Mouse (Mus musculus): ENCODE measurements around the gene Dok5. TPM values are rescaled to one million over a fixed set of nuclear protein-coding genes. Genes with fewer than 3 reads are reported as not detected.

The Dok5 gene
- polyA plus RNA-seq, 1 experiment from 2014 or later = 59.1 TPM

DNA sequence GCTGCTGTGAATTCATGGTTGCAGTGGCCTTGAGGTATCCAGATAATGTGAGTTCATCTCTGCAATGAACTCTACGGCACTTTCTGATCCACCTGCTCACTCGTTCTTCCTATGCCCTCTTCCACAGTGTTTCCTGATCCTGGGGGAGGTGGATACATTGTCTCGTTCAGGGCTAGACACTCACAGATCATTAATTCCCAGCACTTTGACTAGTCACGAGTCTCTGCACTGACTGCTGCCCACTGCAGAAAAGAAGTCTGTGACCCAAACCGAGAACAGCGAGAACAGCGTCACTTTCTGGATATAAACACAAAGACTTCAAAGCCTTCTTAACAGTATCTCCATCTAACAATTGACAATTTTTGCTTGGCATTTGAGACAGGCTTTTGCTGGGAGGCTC, 125.9 kb downstream of the Dok5 start:
- Histone ChIP-seq H3K27me3 (ENCODE audit: control insufficient read depth, insufficient read depth, low read length) (no peaks in the 10 kb centered on the region), H3K27ac (no peak overlapping the region), H3K9me3 (ENCODE audit: control insufficient read depth, low read length) (no peaks in the 10 kb centered on the region), H3K36me3 (replicated peaks; ENCODE audit: control insufficient read depth, insufficient read depth) (no peaks in the 10 kb centered on the region), H3K9ac (no peak overlapping the region), H3K4me1 (replicated peaks; ENCODE audit: control insufficient read depth, insufficient read depth, low read length) (peaks cover 9% of the 10 kb centered on the region), H3K4me3 (replicated peaks; ENCODE audit: low read length) (no peak overlapping the region), H3K4me2 (replicated peaks) (no peak overlapping the region)
- 58% methylated on average over 7 of the region's 7 CpGs for WGBS
- ATAC-seq (ENCODE audit: low FRiP score) (no peak), DNase-seq (ENCODE audit: low spot score) (no peak)

DNA sequence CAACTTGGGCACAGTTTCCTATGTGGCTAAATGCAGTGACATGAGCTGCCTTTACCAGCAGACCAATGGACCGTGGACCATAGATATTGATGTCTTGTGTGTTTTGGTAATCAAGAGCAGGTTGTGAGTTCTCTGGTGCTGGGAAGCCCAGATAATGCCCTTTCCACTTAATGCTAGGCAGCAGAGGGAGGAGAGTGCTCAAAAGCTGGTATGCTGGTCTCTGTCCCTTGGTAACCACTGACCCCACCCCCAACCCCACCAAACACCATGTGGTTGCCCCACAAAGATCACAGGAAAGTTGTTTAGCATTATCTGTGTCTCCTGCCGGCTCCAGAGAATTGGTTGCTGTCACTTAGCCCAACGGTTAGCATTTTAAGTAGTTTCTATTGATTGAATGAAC, 127.0 kb downstream of the Dok5 start:
- no peak overlapping the region for H3K4me3 ChIP-seq (replicated peaks; ENCODE audit: low read length)
- H3K9me3 ChIP-seq (ENCODE audit: control insufficient read depth, low read length) = no peaks in the 10 kb centered on the region
- no peaks in the 10 kb centered on the region for H3K36me3 ChIP-seq (replicated peaks; ENCODE audit: control insufficient read depth, insufficient read depth)
- peaks cover 9% of the 10 kb centered on the region for H3K4me1 ChIP-seq (replicated peaks; ENCODE audit: control insufficient read depth, insufficient read depth, low read length)
- no peak for ATAC-seq (ENCODE audit: low FRiP score)
- no peak overlapping the region for H3K27ac ChIP-seq
- 23% methylated on average over 3 of the region's 3 CpGs for WGBS
- no peak overlapping the region for H3K4me2 ChIP-seq (replicated peaks)
- H3K9ac ChIP-seq = no peak overlapping the region
- no peak for DNase-seq (ENCODE audit: low spot score)
- no peaks in the 10 kb centered on the region for H3K27me3 ChIP-seq (ENCODE audit: control insufficient read depth, insufficient read depth, low read length)

DNA sequence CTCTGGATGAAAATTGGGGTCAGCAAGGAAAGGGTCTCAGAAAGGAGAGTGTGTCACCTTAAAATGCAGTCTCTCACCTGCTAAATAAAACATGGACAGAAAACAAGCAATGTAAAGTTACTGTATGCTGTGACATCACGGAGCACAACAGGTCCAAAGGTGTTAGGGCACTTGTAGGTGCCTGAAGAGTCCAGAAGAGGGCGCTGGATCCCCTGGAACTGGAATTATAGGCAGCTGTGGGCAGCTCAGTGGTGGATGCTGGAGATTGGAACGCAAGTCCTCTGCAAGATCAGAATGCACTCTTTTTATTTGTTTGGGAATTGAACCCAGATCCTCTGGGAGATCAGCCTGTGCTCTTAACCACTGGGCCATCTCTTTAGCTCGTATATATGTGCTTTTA, 129.0 kb downstream of the Dok5 start:
- WGBS = 64% methylated on average over 4 of the region's 4 CpGs
- no peak overlapping the region for H3K4me3 ChIP-seq (replicated peaks; ENCODE audit: low read length)
- ATAC-seq (ENCODE audit: low FRiP score) (no peak), DNase-seq (ENCODE audit: low spot score) (no peak)
- no peak overlapping the region for H3K27ac ChIP-seq
- H3K4me1 ChIP-seq (replicated peaks; ENCODE audit: control insufficient read depth, insufficient read depth, low read length) = peaks cover 6% of the 10 kb centered on the region
- H3K27me3 ChIP-seq (ENCODE audit: control insufficient read depth, insufficient read depth, low read length) = no peaks in the 10 kb centered on the region
- H3K4me2 ChIP-seq (replicated peaks) = no peak overlapping the region
- no peaks in the 10 kb centered on the region for H3K36me3 ChIP-seq (replicated peaks; ENCODE audit: control insufficient read depth, insufficient read depth)
- no peak overlapping the region for H3K9ac ChIP-seq
- H3K9me3 ChIP-seq (ENCODE audit: control insufficient read depth, low read length) = no peaks in the 10 kb centered on the region

DNA sequence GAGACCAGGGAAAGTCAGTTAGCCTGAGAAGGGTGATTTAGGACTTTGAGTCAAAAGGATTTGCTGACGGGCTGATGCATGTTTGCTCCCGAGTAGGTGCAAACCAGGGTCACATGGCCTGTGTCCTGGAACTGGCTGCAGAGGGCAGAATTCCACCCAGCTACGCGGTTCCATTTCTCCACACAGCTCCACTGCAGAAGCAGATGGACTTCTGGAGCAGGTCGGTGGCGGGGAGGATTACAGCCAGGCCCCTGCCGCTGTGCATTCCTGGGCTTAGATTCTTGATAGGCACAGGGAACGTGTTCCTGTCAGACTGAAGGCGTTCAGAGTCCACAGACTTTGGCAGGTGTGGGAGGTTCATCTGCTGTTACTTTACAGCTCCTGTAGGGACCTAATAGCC, 131.2 kb downstream of the Dok5 start:
- ATAC-seq (ENCODE audit: low FRiP score) = no peak
- Histone ChIP-seq H3K4me1 (replicated peaks; ENCODE audit: control insufficient read depth, insufficient read depth, low read length) (peaks cover 6% of the 10 kb centered on the region; the same call in 1 of the 2 replicates), H3K9me3 (ENCODE audit: control insufficient read depth, low read length) (no peaks in the 10 kb centered on the region), H3K27me3 (ENCODE audit: control insufficient read depth, insufficient read depth, low read length) (no peaks in the 10 kb centered on the region), H3K36me3 (replicated peaks; ENCODE audit: control insufficient read depth, insufficient read depth) (no peaks in the 10 kb centered on the region), H3K4me3 (replicated peaks; ENCODE audit: low read length) (no peak overlapping the region), H3K9ac (no peak overlapping the region), H3K27ac (no peak overlapping the region), H3K4me2 (replicated peaks) (no peak overlapping the region)
- no peak for DNase-seq (ENCODE audit: low spot score)
- WGBS = 78% methylated on average over 9 of the region's 9 CpGs

DNA sequence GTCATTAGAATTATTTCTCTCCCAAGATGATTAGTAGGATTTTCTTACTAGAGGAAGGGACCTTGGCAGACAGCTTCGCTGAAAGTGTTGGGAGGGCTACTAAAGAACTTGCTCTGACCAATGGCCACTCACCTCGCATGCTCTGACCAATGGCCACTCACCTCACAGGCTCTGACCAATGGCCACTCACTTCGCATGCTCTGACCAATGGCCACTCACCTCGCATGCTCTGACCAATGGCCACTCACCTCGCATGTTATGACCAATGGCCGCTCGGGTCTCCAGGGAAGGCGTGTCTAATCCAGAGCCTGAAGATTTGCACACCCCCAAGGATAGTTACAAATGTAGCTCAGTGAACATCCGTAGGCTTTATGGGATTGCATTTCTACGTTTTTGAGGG, 131.6 kb downstream of the Dok5 start:
- Histone ChIP-seq H3K4me3 (replicated peaks; ENCODE audit: low read length) (no peak overlapping the region), H3K36me3 (replicated peaks; ENCODE audit: control insufficient read depth, insufficient read depth) (no peaks in the 10 kb centered on the region), H3K9me3 (ENCODE audit: control insufficient read depth, low read length) (no peaks in the 10 kb centered on the region), H3K27me3 (ENCODE audit: control insufficient read depth, insufficient read depth, low read length) (no peaks in the 10 kb centered on the region), H3K4me2 (replicated peaks) (no peak overlapping the region), H3K27ac (no peak overlapping the region), H3K4me1 (replicated peaks; ENCODE audit: control insufficient read depth, insufficient read depth, low read length) (peaks cover 6% of the 10 kb centered on the region; the same call in 1 of the 2 replicates), H3K9ac (no peak overlapping the region)
- ATAC-seq (ENCODE audit: low FRiP score) (no peak), DNase-seq (ENCODE audit: low spot score) (no peak)
- whole genome bisulfite sequencing = 96% methylated on average over 10 of the region's 10 CpGs

DNA sequence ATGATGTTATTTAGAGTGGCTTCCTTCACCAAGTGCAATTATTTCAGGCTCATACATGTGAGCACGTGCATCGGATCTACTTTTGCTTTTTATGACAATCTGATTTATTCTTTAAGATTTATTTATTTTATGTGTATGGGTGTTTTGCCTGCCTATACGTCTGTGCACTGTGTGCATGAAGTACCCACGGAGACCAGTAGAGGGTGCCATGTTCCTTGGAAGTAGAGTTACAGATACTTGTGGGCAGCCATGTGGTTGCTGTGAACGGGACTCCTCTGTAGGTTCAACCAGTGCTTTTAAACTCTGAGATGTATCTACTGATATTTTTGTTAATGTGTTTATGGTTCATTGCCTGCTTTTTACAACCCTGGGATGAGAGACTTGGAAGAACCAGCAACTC, 132.4 kb downstream of the Dok5 start:
- Histone ChIP-seq H3K9me3 (ENCODE audit: control insufficient read depth, low read length) (no peaks in the 10 kb centered on the region), H3K36me3 (replicated peaks; ENCODE audit: control insufficient read depth, insufficient read depth) (no peaks in the 10 kb centered on the region), H3K27ac (no peak overlapping the region), H3K4me1 (replicated peaks; ENCODE audit: control insufficient read depth, insufficient read depth, low read length) (peaks cover 1% of the 10 kb centered on the region; the same call in 1 of the 2 replicates), H3K4me3 (replicated peaks; ENCODE audit: low read length) (no peak overlapping the region), H3K4me2 (replicated peaks) (no peak overlapping the region), H3K27me3 (ENCODE audit: control insufficient read depth, insufficient read depth, low read length) (no peaks in the 10 kb centered on the region), H3K9ac (no peak overlapping the region)
- DNase-seq (ENCODE audit: low spot score) = no peak
- ATAC-seq (ENCODE audit: low FRiP score) = no peak
- 89% methylated on average over 5 of the region's 5 CpGs for WGBS

DNA sequence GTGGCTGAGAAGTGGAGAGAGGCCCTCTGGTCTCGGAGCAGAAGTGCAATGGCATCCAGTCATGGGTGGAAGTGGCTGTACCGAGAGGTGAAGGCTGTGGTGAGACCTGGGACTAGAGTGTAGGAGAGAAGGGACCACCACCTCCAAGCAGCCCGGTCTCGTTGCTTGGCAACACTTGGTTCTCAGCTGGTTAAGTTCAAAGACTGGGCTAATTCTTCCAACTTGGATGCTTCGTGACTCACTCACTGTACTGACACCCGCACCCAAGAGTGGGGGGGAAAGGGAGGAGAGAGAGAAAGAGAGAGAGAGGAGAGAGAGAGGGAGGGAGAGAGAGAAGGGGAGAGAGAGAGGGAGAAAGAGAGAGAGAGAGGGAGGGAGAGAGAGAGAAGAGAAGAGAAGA, 133.2 kb downstream of the Dok5 start:
- H3K4me1 ChIP-seq (replicated peaks; ENCODE audit: control insufficient read depth, insufficient read depth, low read length) = no peaks in the 10 kb centered on the region
- 85% methylated on average over 6 of the region's 6 CpGs for WGBS
- DNase-seq (ENCODE audit: low spot score) (no peak), ATAC-seq (ENCODE audit: low FRiP score) (no peak)
- no peak overlapping the region for H3K9ac ChIP-seq
- H3K4me2 ChIP-seq (replicated peaks) = no peak overlapping the region
- H3K36me3 ChIP-seq (replicated peaks; ENCODE audit: control insufficient read depth, insufficient read depth) = no peaks in the 10 kb centered on the region
- H3K27me3 ChIP-seq (ENCODE audit: control insufficient read depth, insufficient read depth, low read length) = no peaks in the 10 kb centered on the region
- H3K27ac ChIP-seq = no peak overlapping the region
- H3K9me3 ChIP-seq (ENCODE audit: control insufficient read depth, low read length) = no peaks in the 10 kb centered on the region
- H3K4me3 ChIP-seq (replicated peaks; ENCODE audit: low read length) = no peak overlapping the region

DNA sequence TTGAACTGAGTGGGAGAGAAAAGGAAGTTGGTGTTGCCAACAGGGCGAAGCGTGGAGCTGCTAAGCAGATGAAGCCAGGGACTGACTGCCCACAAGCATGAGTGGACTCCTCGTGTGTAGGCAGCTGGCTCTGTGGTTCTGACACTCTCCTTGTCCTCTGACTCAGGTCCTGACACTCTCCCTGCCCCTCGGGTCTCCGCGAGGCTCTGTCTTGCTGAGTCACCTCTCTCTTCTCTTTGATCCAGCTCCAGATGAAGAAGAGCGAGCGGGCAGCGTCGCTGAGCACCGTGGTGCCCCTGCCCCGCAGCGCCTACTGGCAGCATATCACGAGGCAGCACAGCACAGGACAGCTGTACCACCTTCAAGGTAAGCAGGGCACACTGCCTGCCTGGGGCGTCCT, 139.0 kb downstream of the Dok5 start:
- H3K9ac ChIP-seq = no peak overlapping the region
- H3K4me3 ChIP-seq (replicated peaks; ENCODE audit: low read length) = no peak overlapping the region
- no peaks in the 10 kb centered on the region for H3K9me3 ChIP-seq (ENCODE audit: control insufficient read depth, low read length)
- H3K4me2 ChIP-seq (replicated peaks) = no peak overlapping the region
- no peak overlapping the region for H3K27ac ChIP-seq
- H3K27me3 ChIP-seq (ENCODE audit: control insufficient read depth, insufficient read depth, low read length) = no peaks in the 10 kb centered on the region
- 81% methylated on average over 15 of the region's 15 CpGs for whole genome bisulfite sequencing
- DNase-seq (ENCODE audit: low spot score) (no peak), ATAC-seq (ENCODE audit: low FRiP score) (no peak)
- no peaks in the 10 kb centered on the region for H3K4me1 ChIP-seq (replicated peaks; ENCODE audit: control insufficient read depth, insufficient read depth, low read length)
- peaks cover 3% of the 10 kb centered on the region; the same call in 1 of the 2 replicates for H3K36me3 ChIP-seq (replicated peaks; ENCODE audit: control insufficient read depth, insufficient read depth)

DNA sequence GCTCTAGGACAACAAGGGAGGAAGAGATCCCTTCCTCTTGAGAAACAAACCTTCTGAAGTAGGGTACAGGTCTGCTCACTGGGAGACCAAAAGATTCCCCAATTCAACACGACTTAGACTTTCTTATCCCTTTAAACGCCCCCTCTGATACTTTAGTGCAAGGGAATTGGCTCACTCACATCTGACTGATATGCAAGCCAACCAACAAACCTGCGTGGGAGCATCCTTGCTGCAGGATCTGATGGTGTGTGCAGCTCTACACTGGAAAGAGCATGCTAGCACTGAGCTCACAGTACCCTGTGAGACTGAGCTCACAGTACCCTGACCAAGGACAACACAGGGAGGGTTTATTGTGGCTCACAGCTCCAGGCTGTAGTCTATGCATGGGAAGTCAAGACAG, 139.9 kb downstream of the Dok5 start:
- H3K4me3 ChIP-seq (replicated peaks; ENCODE audit: low read length) = no peak overlapping the region
- 88% methylated on average over 3 of the region's 3 CpGs for WGBS
- 0 out of 2 replicates have a peak, but pooled peaks have one; percentile 8 for ATAC-seq (ENCODE audit: low FRiP score)

DNA sequence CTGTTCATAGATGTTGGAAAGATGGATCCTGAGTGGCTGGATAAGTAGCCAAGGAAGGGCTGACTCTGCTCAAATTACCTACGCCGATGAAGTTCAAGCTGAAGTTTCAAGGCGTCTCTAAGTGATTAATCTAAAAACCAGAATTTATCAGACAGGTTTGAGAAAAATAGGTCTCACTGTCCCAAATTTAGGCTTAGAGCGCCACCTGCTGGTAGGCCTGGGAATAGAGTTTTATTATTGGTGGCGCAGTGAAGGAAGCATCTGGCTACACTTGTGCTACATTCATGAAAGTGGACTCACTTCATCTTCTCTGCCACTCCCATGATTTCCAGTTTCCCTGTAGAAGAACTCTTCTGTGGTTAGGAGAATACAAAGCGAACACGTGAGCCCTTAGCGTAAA, 141.8 kb downstream of the Dok5 start:
- H3K27ac ChIP-seq = no peak overlapping the region
- no peaks in the 10 kb centered on the region for H3K4me1 ChIP-seq (replicated peaks; ENCODE audit: control insufficient read depth, insufficient read depth, low read length)
- WGBS = 14% methylated on average over 8 of the region's 8 CpGs
- H3K9me3 ChIP-seq (ENCODE audit: control insufficient read depth, low read length) = no peaks in the 10 kb centered on the region
- DNase-seq (ENCODE audit: low spot score) = peak; percentile 93
- H3K27me3 ChIP-seq (ENCODE audit: control insufficient read depth, insufficient read depth, low read length) = no peaks in the 10 kb centered on the region
- H3K4me2 ChIP-seq (replicated peaks) = no peak overlapping the region
- H3K36me3 ChIP-seq (replicated peaks; ENCODE audit: control insufficient read depth, insufficient read depth) = peaks cover 3% of the 10 kb centered on the region
- H3K9ac ChIP-seq = no peak overlapping the region
- no peak overlapping the region for H3K4me3 ChIP-seq (replicated peaks; ENCODE audit: low read length)
- ATAC-seq (ENCODE audit: low FRiP score) = no peak

More for the DNA sequence above, 139.9 kb downstream of the Dok5 start:
- Histone ChIP-seq H3K27ac (no peak overlapping the region), H3K36me3 (replicated peaks; ENCODE audit: control insufficient read depth, insufficient read depth) (peaks cover 3% of the 10 kb centered on the region), H3K4me2 (replicated peaks) (no peak overlapping the region), H3K27me3 (ENCODE audit: control insufficient read depth, insufficient read depth, low read length) (no peaks in the 10 kb centered on the region), H3K9me3 (ENCODE audit: control insufficient read depth, low read length) (no peaks in the 10 kb centered on the region), H3K4me1 (replicated peaks; ENCODE audit: control insufficient read depth, insufficient read depth, low read length) (no peaks in the 10 kb centered on the region), H3K9ac (no peak overlapping the region)
- DNase-seq (ENCODE audit: low spot score) = no peak

All from hindbrain, embryonic 14.5 days (tissue).